Mouse (Mus musculus) CD4-positive naive resting alpha-beta T cell, adult 76 days (primary cell): Measurements from ENCODE around the gene Ggnbp2. TPM values are rescaled to one million over a fixed set of nuclear protein-coding genes. Genes with fewer than 3 reads are reported as not detected.

Experiments used
- total RNA-seq: library from RNA; stranded (reverse); gene quantifications from one replicate; pipeline ENCODE4 v1.2.4, GENCODE M21; 2023

Ggnbp2 gene
- total RNA-seq: 151 TPM

DNA sequence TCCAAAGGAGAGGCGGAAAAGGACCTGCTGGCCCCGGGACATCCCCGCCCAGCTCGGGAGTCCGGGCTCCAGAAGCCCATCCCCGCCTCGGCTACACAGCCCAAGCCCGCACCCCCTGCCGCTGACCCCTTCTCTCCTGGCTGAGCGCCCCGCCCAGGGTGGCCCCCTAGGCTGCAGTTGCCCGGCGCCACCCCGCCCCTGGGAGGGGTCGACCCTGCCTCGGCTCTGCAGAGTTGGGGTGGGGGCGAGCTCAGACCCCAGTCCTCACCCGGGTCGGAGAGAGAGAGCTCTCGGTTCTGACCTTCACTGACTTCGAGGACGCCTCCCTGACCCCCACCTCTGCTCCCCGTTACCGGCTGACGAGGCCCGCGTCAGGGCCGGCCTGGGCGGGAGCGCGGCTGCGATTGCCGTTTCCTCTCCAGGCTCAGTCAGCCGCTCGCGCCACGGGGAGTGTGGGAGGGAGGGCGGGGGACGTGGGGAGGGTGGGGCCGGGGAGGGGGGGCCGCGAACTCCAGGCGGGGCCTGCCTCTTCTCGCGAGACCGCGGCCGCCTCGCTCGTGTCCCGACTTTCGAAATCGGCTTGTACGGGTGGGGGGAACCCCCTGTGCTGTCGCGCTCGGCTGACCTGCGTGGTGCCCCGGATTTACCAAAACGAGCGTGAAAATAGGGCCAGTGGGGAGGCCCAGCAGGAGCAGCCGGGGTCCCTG is at the start of gene Ggnbp2:
Gene Ggnbp2, minus strand, starts transcription at position 481 of the 707 bp plus-strand sequence.

DNA sequence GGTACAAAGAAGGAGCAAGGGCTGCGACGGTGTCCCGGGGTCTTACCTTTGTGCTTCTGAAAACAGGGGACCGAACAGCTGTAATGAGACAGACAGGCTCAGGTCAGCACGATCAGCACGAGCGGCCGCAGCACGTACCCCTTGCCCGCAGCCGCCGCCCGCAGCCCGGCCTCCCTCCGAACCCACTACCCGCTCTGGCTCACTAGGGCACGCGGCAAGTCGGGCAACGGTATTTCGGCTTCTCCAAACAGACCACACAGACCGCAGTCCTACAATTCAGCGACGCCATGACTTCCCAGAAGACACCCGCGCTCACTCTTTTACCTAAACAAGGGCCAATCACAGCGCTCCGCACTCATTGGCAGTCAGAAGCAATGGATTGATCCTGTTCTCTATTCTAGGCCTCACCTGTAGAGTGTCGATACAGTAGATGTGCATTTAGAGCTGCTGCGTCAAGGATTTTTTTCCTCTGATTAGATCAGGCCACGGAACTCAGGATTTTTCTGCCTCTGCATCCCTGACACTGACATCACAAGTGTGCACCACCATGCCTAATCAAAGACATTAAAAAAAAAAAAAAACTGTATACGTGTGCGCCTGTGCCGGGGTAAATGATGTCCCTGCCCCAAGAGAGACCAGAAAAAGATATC is 45.6 kb upstream of the Ggnbp2 start, which contains the start of gene Znhit3:
Gene Znhit3, minus strand, starts transcription at position 314 of the 650 bp plus-strand sequence.

DNA sequence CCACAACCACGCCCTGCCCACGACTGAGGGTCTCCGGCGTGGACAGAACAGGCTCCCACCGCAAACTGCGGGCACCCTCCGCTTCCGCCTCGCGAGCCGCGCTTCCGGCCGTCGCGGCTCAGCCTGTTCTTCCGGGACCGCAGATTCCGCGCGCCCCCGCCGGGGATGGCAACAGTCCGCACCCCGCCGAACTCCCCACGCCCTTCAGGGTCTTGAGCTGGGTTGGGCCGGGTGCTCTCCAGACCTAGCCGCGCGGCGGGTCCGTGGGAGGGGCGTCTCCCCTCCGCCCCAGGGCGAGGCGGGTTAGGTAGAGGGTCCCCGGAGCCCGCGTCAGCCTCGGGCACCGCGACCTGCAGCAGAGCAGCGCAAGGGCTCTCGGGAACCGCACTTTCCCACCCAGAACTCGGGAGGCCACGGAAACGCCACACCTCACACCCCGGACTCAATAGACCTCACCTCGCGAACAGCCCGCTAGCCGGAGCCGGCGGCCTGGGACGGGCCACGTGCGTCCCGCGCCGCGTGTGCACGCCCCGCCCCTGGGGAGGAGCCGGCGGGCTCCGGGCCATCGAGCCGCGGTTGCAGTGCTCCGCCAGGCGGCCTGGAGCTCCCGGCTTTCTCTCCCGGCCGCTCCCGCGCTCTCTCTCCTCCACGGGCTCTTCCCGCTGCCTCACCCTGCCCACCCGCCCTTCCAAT is 9.3 kb upstream of the Ggnbp2 start, which contains the start of the genes Myo19 and Pigw:
Gene Myo19, plus strand, starts transcription at position 377 of the 693 bp plus-strand sequence.
Gene Pigw, minus strand, starts transcription at position 514 of the 693 bp plus-strand sequence.

DNA sequence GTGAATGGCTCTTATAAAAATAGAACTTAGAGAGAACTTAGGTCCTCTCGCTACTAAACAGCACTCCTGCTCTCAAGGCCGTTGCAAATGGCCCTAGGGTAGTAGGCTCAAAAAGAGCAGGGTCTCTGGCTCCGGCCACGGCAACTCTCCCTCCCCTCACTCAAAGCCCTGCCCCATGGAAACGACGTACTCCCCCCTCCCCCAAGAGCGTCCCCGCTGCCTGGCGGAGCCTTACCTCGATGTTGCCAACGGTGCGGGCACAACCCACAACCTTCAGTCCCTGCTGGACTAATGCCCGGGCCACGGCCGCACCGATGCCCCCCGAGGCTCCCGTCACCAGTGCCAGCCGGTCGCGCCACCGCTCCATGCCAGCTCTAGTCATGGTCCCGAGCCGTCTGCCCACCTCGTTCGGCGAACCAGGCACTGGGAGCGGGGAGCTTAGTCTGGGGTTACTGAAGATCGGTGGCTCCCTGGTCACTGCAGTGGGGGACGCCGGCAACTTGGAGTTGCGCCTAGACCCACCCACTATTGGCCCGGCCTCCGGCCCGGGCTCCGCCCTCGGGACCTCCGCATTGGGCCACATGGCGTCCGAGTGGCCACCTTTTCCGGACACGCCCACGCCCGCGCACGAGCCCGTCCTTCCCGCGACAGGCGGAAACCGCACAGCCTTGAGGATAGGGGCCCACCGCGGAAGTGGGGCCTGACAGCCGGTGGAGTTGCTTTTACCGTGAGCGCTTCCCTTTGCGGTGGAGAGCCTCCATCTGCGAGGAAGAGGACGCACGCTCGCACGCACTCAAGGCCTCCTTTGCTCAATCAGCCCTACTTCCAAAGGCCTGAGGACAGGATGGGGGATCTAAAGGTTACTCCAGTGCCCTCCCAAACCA is 41.9 kb downstream of the Ggnbp2 start, which contains the start of gene Dhrs11:
Gene Dhrs11, minus strand, starts transcription at position 479 of the 884 bp plus-strand sequence.

DNA sequence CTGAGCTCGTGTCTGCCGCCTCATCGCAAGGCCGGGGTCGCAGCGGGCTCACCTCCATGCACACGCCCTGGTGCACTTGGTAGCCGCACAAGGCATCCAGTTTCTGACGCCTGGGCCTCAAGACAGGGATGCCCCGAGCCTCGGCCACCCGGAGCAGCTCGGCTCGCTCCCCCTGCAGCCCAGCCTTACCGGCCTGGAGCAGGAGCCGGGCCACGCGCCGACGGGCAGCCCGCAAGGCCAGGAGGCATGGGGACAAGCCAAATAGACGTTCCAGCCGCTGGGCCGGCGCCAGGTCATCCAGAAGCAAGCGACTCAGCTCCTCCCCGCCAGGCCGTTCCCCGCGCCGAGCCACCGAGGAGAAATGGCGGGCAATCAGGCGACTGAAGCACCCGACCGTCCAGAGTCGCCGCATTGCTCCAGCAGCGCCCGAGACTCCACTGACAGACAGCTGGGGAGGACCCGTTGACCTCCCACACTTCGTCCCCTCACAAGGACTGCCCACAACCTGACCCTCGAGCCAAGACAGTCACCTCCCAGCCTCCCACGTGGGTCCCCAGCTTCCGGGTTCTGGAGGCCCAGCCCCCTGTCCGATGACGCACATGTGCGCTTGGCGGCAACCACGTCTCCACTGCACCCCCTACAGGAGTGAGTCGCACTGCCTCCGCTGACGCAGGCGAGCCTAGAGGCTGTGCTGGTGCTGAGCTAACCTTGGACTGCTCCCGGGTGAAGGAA is 51.5 kb downstream of the Ggnbp2 start, which contains the start of gene Mrm1:
Gene Mrm1, minus strand, starts transcription at position 555 of the 732 bp plus-strand sequence.

Other genes with a start within 250 kb of the Ggnbp2 start
- 14.6 TPM for gene Mrm1, start 51.3 kb downstream of the Ggnbp2 start, total RNA-seq
- gene Dhrs11, start 41.8 kb downstream of the Ggnbp2 start, total RNA-seq: 12.3 TPM
- gene Myo19, start 9.3 kb upstream of the Ggnbp2 start, total RNA-seq: 9.4 TPM
- gene Pigw, start 9.5 kb upstream of the Ggnbp2 start, total RNA-seq: 6.0 TPM
- 39.8 TPM for gene Znhit3, start 45.5 kb upstream of the Ggnbp2 start, total RNA-seq
- not detected for gene Car4, start 87.0 kb upstream of the Ggnbp2 start, total RNA-seq